Mouse (Mus musculus) adrenal gland, adult (tissue): ENCODE data around the gene Itgb8.

ENCODE experiments used
- DNase-seq, 2 experiments: peaks; one replicate each; pipeline ENCODE4 v3.0.0; 2022 to 2023; ENCODE audit warnings: low spot score in 1 of 2; ENCODE audit not compliant: inconsistent age in 2 of 2

Itgb8 gene

DNA sequence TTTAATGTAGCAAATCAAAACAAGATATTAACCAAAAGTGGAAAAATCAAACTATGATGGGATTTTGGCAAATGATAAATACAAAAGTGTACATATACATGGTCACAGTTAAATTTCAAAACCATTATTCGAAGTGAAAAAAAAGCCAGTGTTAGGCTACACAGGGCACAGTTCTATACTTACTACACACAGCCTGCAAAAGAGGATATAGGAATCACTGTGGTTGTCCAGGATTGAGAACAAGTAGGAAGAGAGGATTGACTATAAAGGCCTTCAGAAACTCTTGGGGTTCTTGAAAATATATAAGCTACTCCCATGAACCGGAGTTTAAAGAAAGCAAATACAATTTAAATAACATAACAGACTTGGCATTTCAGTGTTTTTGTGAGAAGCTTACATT is 87.6 kb downstream of the Itgb8 start:
- no peak for DNase-seq

DNA sequence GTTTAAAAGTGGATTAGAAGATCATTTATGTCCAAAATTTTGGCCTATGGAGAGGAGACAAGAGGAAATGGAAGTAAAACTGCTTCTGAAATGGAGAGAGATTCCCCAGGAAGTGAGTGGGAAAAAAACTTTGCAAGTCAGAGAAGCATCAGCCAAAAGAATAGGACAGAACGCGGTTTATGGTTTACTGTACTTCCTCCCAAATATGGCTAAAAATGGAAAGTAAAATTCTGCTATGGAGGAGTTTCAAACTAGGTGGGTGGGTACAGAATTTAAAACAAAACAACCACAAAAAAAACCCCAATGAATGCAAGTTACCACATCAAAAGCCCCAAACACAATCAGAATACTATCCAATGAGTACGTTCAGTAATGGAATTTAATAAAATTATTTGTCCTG is 90.8 kb downstream of the Itgb8 start:
- DNase-seq, result no peak

DNA sequence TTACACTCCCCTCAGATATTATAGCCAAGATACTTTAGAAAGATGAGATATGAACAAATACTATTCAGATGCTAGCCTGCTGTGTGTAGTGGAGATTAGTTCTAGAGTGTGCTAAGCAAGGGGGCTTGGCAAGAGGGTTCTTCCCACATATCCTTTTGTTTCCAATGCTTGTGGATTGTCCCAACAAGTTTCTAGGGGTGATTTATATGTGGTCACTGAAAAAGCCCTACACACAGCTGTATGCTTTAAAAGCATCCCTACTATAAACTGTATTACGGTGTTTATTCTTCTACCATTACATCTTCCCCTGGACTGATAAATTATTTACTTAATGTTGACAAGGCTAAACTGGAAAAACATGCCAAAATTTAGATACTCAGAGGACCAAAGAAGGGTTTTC is 92.6 kb downstream of the Itgb8 start:
- DNase-seq, result no peak

DNA sequence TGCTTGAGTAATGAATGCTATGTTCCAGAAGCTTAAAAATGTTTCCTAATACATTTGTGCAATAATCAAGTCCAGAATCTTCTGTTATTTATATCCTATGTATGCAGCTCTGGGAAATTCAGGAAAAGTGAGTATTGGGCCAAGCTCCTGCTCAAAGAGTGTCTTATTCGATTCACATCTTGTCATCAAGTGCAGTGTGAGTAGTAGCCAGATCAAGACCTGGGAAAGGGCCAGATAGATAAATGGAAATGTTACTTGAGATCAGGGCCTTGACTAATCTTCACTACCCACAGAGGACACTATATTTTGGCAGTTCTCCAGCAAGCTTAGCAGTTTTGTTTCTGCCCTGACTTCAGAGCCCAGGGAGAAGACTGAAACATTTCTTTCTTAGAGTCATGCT is 100.7 kb downstream of the Itgb8 start:
- peak; percentile 29 to 80 for DNase-seq

DNA sequence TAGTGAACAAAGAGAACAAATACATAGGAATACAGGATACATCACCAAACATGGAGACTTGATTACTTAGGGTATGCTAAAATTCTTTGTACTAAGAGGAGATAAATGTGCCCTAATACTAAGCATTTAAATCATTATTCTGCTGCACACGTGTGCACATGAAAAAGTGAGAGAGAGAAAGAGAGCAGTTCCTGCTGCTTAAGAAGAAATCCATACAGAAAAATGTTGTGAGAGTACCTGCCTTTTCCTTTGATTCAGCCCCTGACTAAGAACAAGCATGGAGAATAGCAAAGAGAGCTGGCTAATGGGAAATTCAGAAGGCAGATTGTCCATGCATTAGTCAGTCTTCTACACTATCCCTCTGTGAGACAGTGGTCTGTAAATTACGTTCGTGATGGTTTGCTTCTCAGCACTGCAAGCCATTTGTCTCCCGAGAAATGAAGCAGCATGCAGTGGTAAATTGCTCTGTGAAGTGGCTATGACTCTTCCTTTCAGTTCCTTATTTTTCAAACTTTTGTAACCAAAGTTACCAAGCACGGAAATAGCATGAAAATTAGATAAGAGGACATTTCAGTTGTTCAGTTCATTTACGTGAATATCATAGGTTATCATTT is 125.0 kb downstream of the Itgb8 start:
- peak in 1 of 2 experiments; percentile 47 for DNase-seq

DNA sequence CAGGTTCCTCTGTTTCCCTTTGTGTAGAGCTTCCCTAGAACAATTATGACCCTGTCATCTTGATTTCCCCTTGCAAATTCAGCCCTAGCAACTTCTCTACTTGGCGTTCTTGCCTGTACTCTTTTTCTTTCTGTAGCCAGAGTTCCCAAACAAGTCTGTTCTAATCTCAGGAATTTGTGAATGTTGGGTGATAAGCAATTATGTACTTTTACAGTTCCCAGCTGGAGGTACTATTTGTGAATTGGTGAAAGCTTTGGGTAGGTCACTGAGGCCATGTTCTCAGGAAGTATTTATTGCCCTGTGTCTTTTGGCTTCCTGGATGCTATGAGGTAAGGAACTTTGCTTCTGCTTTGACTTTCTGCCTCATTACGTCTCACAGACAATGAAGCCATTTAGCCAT is 128.5 kb downstream of the Itgb8 start:
- DNase-seq, result no peak
